Comparison of ENCODE assay signal across 30 mouse cellular contexts in the genomic region with DNA sequence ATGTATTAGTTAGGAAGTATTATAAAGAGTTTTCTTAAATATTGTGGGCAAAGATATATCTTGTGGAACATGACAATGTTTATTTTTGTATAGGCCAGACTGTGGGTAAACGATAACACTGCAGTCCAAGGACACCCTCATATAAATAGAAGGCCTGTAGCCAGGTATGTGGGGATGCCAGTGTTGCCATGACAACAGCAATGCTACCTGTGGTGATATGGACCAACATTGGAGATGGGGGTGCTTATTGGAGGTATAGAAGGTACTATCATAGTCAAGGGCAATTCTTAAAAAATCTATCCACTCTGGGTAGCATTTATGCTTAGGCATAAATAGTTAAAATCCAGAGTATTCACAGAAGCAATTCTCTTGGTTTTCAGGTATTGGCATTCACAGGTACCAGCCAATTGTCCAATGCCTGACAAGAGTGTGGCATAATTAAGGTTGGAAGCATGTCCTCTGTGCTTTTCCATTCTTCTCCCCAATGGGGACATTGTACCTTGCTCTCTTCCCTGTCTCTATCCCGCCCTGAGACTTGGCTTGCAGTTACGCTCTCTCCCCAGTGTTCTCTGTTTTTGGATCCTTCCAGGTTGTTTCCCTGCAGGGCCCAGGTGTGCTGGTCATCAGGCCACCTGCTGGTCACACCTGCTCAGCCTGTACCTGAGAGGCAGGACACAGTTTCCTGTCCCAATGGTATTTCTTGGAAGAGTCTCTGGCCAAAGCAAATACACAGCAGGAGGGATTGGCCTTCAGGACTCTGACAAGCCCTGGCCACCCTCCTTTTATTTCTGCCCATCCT.
A peak's percentile ranks its signal among the peaks of the same experiment; 100 is the strongest.
DNase-seq lines count a peak whose midpoint lies in the region; ATAC-seq and TF ChIP-seq lines count a peak whose summit lies in the region.
"Had no signal": no experiment of that assay in that cellular context is flagged by ENCODE, and none has a peak within 500 bp of the region (broad histone marks: within the 10 kb centered on the region; RNA-seq: fewer than 3 reads in every experiment).

No protein-coding gene starts in this region.

- ATAC-seq in midbrain, postnatal 0 days (ENCODE audit: low FRiP score) = no peak; the same call in 1 of the 2 replicates
- no peak for ATAC-seq in forebrain, embryonic 15.5 days (replicated peaks)
- ATAC-seq: lung, postnatal 0 days had no signal

- H3K27ac ChIP-seq in midbrain, postnatal 0 days (ENCODE audit: low read depth, low read length) = no peak overlapping the region
- no peak overlapping the region for H3K27ac ChIP-seq in midbrain, embryonic 10.5 days (replicated peaks)
- H3K27ac ChIP-seq in forebrain, embryonic 15.5 days (replicated peaks) = no peak overlapping the region
- H3K27ac ChIP-seq: embryonic facial prominence, embryonic 12.5 days; forebrain, embryonic 12.5 days; hindbrain, embryonic 15.5 days; kidney, embryonic 15.5 days; limb, embryonic 10.5 days; limb, embryonic 15.5 days; liver, embryonic 13.5 days; neural tube, embryonic 13.5 days had no signal

- no peak overlapping the region for H3K4me2 ChIP-seq in midbrain, postnatal 0 days (ENCODE audit: low read depth, low read length, poor library complexity, severe bottlenecking)
- no peak overlapping the region for H3K4me2 ChIP-seq in forebrain, embryonic 15.5 days (replicated peaks)
- H3K4me2 ChIP-seq: embryonic facial prominence, embryonic 12.5 days; forebrain, embryonic 12.5 days; heart, embryonic 11.5 days; hindbrain, embryonic 15.5 days; kidney, embryonic 15.5 days; limb, embryonic 15.5 days; liver, embryonic 13.5 days; neural tube, embryonic 13.5 days had no signal

- 78% methylated on average over 3 of the region's 3 CpGs for WGBS in midbrain, postnatal 0 days
- 73% methylated on average over 3 of the region's 3 CpGs for WGBS in midbrain, embryonic 10.5 days
- WGBS in forebrain, embryonic 15.5 days = 85% methylated on average over 3 of the region's 3 CpGs

- H3K27me3 ChIP-seq in midbrain, postnatal 0 days (ENCODE audit: insufficient read depth, low read length) = no peaks in the 10 kb centered on the region
- no peaks in the 10 kb centered on the region for H3K27me3 ChIP-seq in midbrain, embryonic 10.5 days (ENCODE audit: low read depth, poor library complexity, severe bottlenecking)
- H3K27me3 ChIP-seq in forebrain, embryonic 15.5 days = no peaks in the 10 kb centered on the region
- H3K27me3 ChIP-seq: embryonic facial prominence, embryonic 12.5 days; forebrain, embryonic 12.5 days; hindbrain, embryonic 15.5 days; kidney, embryonic 15.5 days; limb, embryonic 15.5 days; liver, embryonic 13.5 days; megakaryocyte, embryonic 14.5 days; neural tube, embryonic 13.5 days had no signal

- TF ChIP-seq CTCF in midbrain, postnatal 0 days (IDR thresholded peaks at IDR 0.05) = no peak

- H3K9me3 ChIP-seq in midbrain, postnatal 0 days (ENCODE audit: low read length) = no peaks in the 10 kb centered on the region
- H3K9me3 ChIP-seq in midbrain, embryonic 10.5 days (replicated peaks) = no peaks in the 10 kb centered on the region
- no peaks in the 10 kb centered on the region for H3K9me3 ChIP-seq in forebrain, embryonic 15.5 days
- H3K9me3 ChIP-seq: embryonic facial prominence, embryonic 12.5 days; forebrain, embryonic 12.5 days; hindbrain, embryonic 15.5 days; kidney, embryonic 15.5 days; limb, embryonic 10.5 days; limb, embryonic 15.5 days; liver, embryonic 13.5 days; megakaryocyte, embryonic 14.5 days; neural tube, embryonic 13.5 days had no signal

- H3K4me3 ChIP-seq in midbrain, postnatal 0 days (ENCODE audit: low read depth, low read length) = no peak overlapping the region
- no peak overlapping the region for H3K4me3 ChIP-seq in midbrain, embryonic 10.5 days
- H3K4me3 ChIP-seq in forebrain, embryonic 15.5 days = no peak overlapping the region
- H3K4me3 ChIP-seq: embryonic facial prominence, embryonic 12.5 days; forebrain, embryonic 12.5 days; hindbrain, embryonic 15.5 days; kidney, embryonic 15.5 days; limb, embryonic 10.5 days; limb, embryonic 15.5 days; liver, embryonic 13.5 days; megakaryocyte, embryonic 14.5 days; neural tube, embryonic 13.5 days had no signal

- H3K36me3 ChIP-seq in midbrain, postnatal 0 days (ENCODE audit: insufficient read depth, low read length) = no peaks in the 10 kb centered on the region
- H3K36me3 ChIP-seq in midbrain, embryonic 10.5 days = no peaks in the 10 kb centered on the region
- no peaks in the 10 kb centered on the region for H3K36me3 ChIP-seq in forebrain, embryonic 15.5 days
- H3K36me3 ChIP-seq: embryonic facial prominence, embryonic 12.5 days; forebrain, embryonic 12.5 days; hindbrain, embryonic 15.5 days; kidney, embryonic 15.5 days; limb, embryonic 10.5 days; limb, embryonic 15.5 days; liver, embryonic 13.5 days; neural tube, embryonic 13.5 days had no signal

- no peak overlapping the region for H3K9ac ChIP-seq in midbrain, postnatal 0 days (replicated peaks; ENCODE audit: low read length, poor library complexity, severe bottlenecking)
- no peak overlapping the region for H3K9ac ChIP-seq in forebrain, embryonic 15.5 days (replicated peaks)
- H3K9ac ChIP-seq: embryonic facial prominence, embryonic 12.5 days; forebrain, embryonic 12.5 days; hindbrain, embryonic 15.5 days; kidney, embryonic 15.5 days; limb, embryonic 15.5 days; liver, embryonic 13.5 days; neural tube, embryonic 13.5 days had no signal

- no peaks in the 10 kb centered on the region for H3K4me1 ChIP-seq in midbrain, postnatal 0 days (ENCODE audit: insufficient read depth, low read length)
- no peaks in the 10 kb centered on the region for H3K4me1 ChIP-seq in midbrain, embryonic 10.5 days
- H3K4me1 ChIP-seq in forebrain, embryonic 15.5 days = no peaks in the 10 kb centered on the region
- H3K4me1 ChIP-seq: embryonic facial prominence, embryonic 12.5 days; forebrain, embryonic 12.5 days; kidney, embryonic 15.5 days; limb, embryonic 10.5 days; limb, embryonic 15.5 days; liver, embryonic 13.5 days; megakaryocyte, embryonic 14.5 days; neural tube, embryonic 13.5 days had no signal

- peak; percentile 27 for DNase-seq in midbrain, postnatal 0 days (ENCODE audit: low spot score)
- DNase-seq in midbrain, embryonic 10.5 days (ENCODE audit: low spot score) = no peak
- DNase-seq in cerebellum, adult 18-20 months = peak; percentile 94 to 96
- peak; percentile 86 to 89 for DNase-seq in cerebellum, postnatal 10 days
- peak; percentile 27 for DNase-seq in gonadal fat pad, adult 2 months (ENCODE audit: low read depth)
- DNase-seq in ovary, postnatal 10 days (ENCODE audit: low spot score) = no peak
- no peak for DNase-seq in urinary bladder, postnatal 10 days (ENCODE audit: low spot score)
- DNase-seq: adrenal gland, postnatal 36 days; B cell, adult 2 months; embryo, embryonic 11 days; gastrocnemius, postnatal 10 days; heart, postnatal 36 days; kidney, adult 18-20 months; kidney, postnatal 25 days; liver, embryonic 13.5 days; lung, adult 18-20 months; lung, postnatal 4 days; thymus, adult 2 months; thymus, postnatal 4 days had no signal

Comparison
In these comparisons a context has a peak if more than half of its experiments do, and no peak if none do; other contexts are left out.
1. DNase-seq: peak in midbrain, postnatal 0 days (single experiment), cerebellum, adult 18-20 months (2 of 2), cerebellum, postnatal 10 days (2 of 2) and gonadal fat pad, adult 2 months (single experiment); none in midbrain, embryonic 10.5 days (single experiment), ovary, postnatal 10 days (single experiment) and urinary bladder, postnatal 10 days (single experiment).